Mouse (Mus musculus) frontal cortex, postnatal 36 days (tissue): ENCODE data around the gene Uimc1.

Experiments used
- DNase-seq, 2 experiments: peaks; one replicate each; pipeline ENCODE4 v3.0.0; 2022; ENCODE audit warnings: low spot score in 2 of 2

The Uimc1 gene

GRCm38 (mm10) chr13:54995161-54995560 lies 104.9 kb downstream of the Uimc1 start:
- DNase-seq = no peak

- DNase-seq = no peak
Observed at GRCm38 (mm10) chr13:54994576-54994975, 105.5 kb downstream of the Uimc1 start.

- no peak for DNase-seq
Observed at GRCm38 (mm10) chr13:54992215-54992614, 107.9 kb downstream of the Uimc1 start.

- no peak for DNase-seq
Observed at GRCm38 (mm10) chr13:54988181-54988760, 111.8 kb downstream of the Uimc1 start.

- DNase-seq = no peak
Observed at GRCm38 (mm10) chr13:54987405-54987804, 112.7 kb downstream of the Uimc1 start.

GRCm38 (mm10) chr13:54983614-54984013 lies 116.5 kb downstream of the Uimc1 start:
- no peak for DNase-seq

- no peak for DNase-seq
Observed at GRCm38 (mm10) chr13:54983001-54983400, 117.1 kb downstream of the Uimc1 start.

GRCm38 (mm10) chr13:54980957-54981356 lies 119.1 kb downstream of the Uimc1 start:
- DNase-seq = peak in 1 of 2 experiments; percentile 47

- no peak for DNase-seq
Observed at GRCm38 (mm10) chr13:54978804-54979203, 121.3 kb downstream of the Uimc1 start.
